Mouse (Mus musculus): ENCODE measurements around the gene Smad6. TPM values are rescaled to one million over a fixed set of nuclear protein-coding genes. Genes with fewer than 3 reads are reported as not detected.

The Smad6 gene
- polyA plus RNA-seq, 1 experiment from 2014 or later: 13.4 TPM

DNA sequence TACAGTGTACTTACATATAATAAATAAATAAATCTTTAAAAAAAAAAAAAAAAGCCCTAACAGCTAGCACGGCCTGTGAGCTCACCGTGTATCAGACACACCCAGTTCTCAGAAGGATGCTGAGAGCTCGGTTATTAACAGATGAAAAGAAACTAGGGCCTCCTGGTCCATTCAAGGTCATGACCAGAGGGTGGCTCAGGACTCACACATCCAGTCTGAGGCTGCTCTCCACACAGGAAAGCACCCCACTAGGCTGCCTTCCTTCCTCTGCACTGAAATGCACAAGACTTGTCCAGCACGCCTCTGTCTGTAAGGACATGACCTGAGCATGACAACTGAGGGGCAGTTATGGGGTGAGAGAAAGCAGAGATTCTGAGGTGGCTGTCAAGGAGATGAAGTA lies 50.3 kb downstream of the Smad6 start:
- DNase-seq (ENCODE audit: low spot score) (no peak), ATAC-seq (no peak)
- Histone ChIP-seq H3K27me3 (replicated peaks; ENCODE audit: insufficient read depth, low read length) (no peaks in the 10 kb centered on the region), H3K4me2 (replicated peaks; ENCODE audit: low read depth, low read length) (no peak overlapping the region), H3K27ac (ENCODE audit: low read length) (no peak overlapping the region), H3K4me1 (ENCODE audit: insufficient read depth, low read depth, low read length) (peaks cover 40% of the 10 kb centered on the region), H3K9ac (replicated peaks; ENCODE audit: low read depth) (no peak overlapping the region), H3K36me3 (ENCODE audit: insufficient read depth, low read length) (no peaks in the 10 kb centered on the region), H3K4me3 (ENCODE audit: low read depth, low read length) (no peak overlapping the region), H3K9me3 (ENCODE audit: low read length) (no peaks in the 10 kb centered on the region)
- 40% methylated on average over 4 of the region's 4 CpGs for WGBS
- TF ChIP-seq EP300 (IDR thresholded peaks at IDR 0.05) (no peak), CTCF (IDR thresholded peaks at IDR 0.05) (0 out of 2 replicates have a peak, but pooled peaks have one; percentile 13)

- no peak for TF ChIP-seq EP300 (IDR thresholded peaks at IDR 0.05)
- no peak for TF ChIP-seq CTCF (IDR thresholded peaks at IDR 0.05)
- H3K27me3 ChIP-seq (replicated peaks; ENCODE audit: insufficient read depth, low read length): no peaks in the 10 kb centered on the region
- H3K27ac ChIP-seq (ENCODE audit: low read length): peak overlapping the region; percentile 78
- no peak overlapping the region for H3K9ac ChIP-seq (replicated peaks; ENCODE audit: low read depth)
- H3K4me2 ChIP-seq (replicated peaks; ENCODE audit: low read depth, low read length): no peak overlapping the region
- H3K4me3 ChIP-seq (ENCODE audit: low read depth, low read length): no peak overlapping the region
- ATAC-seq: peak; percentile 7; the same call in 1 of the 2 replicates
- H3K36me3 ChIP-seq (ENCODE audit: insufficient read depth, low read length): no peaks in the 10 kb centered on the region
- H3K9me3 ChIP-seq (ENCODE audit: low read length): no peaks in the 10 kb centered on the region
- WGBS: 53% methylated on average over 6 of the region's 6 CpGs
- H3K4me1 ChIP-seq (ENCODE audit: insufficient read depth, low read depth, low read length): peaks cover 40% of the 10 kb centered on the region
- DNase-seq (ENCODE audit: low spot score): no peak
Observed at GRCm38 (mm10) chr9:63970836-63971235, 51.0 kb downstream of the Smad6 start.

DNA sequence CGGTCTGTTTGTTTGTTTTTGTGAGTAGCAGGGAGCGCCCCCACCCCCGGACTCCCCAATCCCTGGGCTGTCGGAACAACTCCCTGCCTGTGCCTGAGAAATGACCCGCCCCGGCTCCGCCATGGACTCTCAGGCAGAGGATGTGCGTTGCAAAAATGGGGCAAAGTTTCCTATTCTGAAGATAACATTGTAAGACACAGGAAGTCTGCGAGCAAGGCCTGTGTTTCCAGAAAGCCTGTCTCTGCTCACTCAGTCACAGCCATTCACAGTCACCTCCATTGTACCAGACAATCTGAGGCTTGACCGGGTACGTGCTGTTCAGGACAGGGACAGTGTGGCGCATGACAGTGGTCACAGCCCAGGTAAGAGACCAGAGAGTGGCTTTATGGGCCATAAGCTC lies 51.5 kb downstream of the Smad6 start:
- Histone ChIP-seq H3K4me2 (replicated peaks; ENCODE audit: low read depth, low read length) (no peak overlapping the region), H3K27ac (ENCODE audit: low read length) (peak overlapping the region; percentile 78), H3K9ac (replicated peaks; ENCODE audit: low read depth) (no peak overlapping the region), H3K27me3 (replicated peaks; ENCODE audit: insufficient read depth, low read length) (no peaks in the 10 kb centered on the region), H3K9me3 (ENCODE audit: low read length) (no peaks in the 10 kb centered on the region), H3K4me1 (ENCODE audit: insufficient read depth, low read depth, low read length) (peaks cover 40% of the 10 kb centered on the region), H3K36me3 (ENCODE audit: insufficient read depth, low read length) (no peaks in the 10 kb centered on the region), H3K4me3 (ENCODE audit: low read depth, low read length) (no peak overlapping the region)
- WGBS: 23% methylated on average over 12 of the region's 12 CpGs
- DNase-seq (ENCODE audit: low spot score) (peak; percentile 68), ATAC-seq (peak; percentile 25)
- TF ChIP-seq EP300 (IDR thresholded peaks at IDR 0.05): peak; percentile 86
- no peak for TF ChIP-seq CTCF (IDR thresholded peaks at IDR 0.05)

DNA sequence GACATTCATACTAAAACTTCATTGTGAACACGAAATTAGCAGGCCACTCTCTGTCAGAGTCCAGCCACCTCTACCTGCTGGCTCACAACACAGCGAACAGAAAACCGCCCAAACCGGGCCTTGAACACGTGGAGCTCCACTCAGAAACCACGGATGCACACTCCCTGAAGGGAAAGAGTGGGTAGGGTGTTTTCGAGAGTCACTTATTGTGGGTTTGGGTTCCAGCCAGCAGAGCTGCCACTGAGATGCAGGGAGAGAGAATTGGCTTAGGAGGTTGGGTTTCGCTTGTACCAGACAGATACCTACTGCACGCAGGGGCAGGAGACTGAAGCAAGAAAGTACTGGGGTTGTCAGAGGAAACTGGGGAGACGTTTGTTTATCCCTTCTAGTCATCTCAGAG lies 52.4 kb downstream of the Smad6 start:
- Histone ChIP-seq H3K4me2 (replicated peaks; ENCODE audit: low read depth, low read length) (no peak overlapping the region), H3K9ac (replicated peaks; ENCODE audit: low read depth) (no peak overlapping the region), H3K9me3 (ENCODE audit: low read length) (no peaks in the 10 kb centered on the region), H3K4me1 (ENCODE audit: insufficient read depth, low read depth, low read length) (peaks cover 40% of the 10 kb centered on the region), H3K4me3 (ENCODE audit: low read depth, low read length) (no peak overlapping the region), H3K27ac (ENCODE audit: low read length) (peak overlapping the region; percentile 78), H3K36me3 (ENCODE audit: insufficient read depth, low read length) (no peaks in the 10 kb centered on the region), H3K27me3 (replicated peaks; ENCODE audit: insufficient read depth, low read length) (no peaks in the 10 kb centered on the region)
- 41% methylated on average over 10 of the region's 10 CpGs for WGBS
- no peak for DNase-seq (ENCODE audit: low spot score)
- ATAC-seq: no peak
- TF ChIP-seq CTCF (IDR thresholded peaks at IDR 0.05) (no peak), EP300 (IDR thresholded peaks at IDR 0.05) (no peak)

DNA sequence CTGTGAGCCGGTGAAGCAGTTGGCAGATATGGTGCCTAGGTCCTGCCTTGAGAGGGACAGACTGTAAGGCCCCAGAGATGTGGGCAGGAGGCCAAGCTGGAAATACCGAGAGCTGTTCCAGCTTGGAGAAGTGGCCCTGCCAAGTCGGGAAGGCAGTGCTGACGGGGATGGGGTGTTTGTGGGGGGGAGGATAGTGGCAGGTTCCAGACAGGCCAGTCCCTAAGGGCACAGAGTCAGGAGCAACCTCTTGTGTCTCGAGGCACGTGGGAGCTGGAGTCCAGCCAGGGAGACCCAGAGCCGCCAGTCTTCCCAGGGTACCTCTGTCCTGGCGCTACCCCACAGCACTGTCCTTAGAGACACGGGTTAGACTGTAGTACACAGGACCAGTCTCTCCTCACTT lies 53.3 kb downstream of the Smad6 start:
- peak; percentile 76 for ATAC-seq
- H3K9ac ChIP-seq (replicated peaks; ENCODE audit: low read depth): no peak overlapping the region

GRCm38 (mm10) chr9:63967408-63968172 lies 54.3 kb downstream of the Smad6 start:
- H3K27me3 ChIP-seq (replicated peaks; ENCODE audit: insufficient read depth, low read length): no peaks in the 10 kb centered on the region
- H3K9ac ChIP-seq (replicated peaks; ENCODE audit: low read depth): no peak overlapping the region
- H3K4me1 ChIP-seq (ENCODE audit: insufficient read depth, low read depth, low read length): peaks cover 40% of the 10 kb centered on the region
- ATAC-seq: peak; percentile 19; the same call in 1 of the 2 replicates
- H3K9me3 ChIP-seq (ENCODE audit: low read length): no peaks in the 10 kb centered on the region
- peak overlapping the region; percentile 78 for H3K27ac ChIP-seq (ENCODE audit: low read length)
- H3K4me3 ChIP-seq (ENCODE audit: low read depth, low read length): no peak overlapping the region
- H3K36me3 ChIP-seq (ENCODE audit: insufficient read depth, low read length): no peaks in the 10 kb centered on the region
- WGBS: 24% methylated on average over 14 of the region's 14 CpGs
- H3K4me2 ChIP-seq (replicated peaks; ENCODE audit: low read depth, low read length): 0 out of 2 replicates have a peak overlapping the region, but pooled peaks have one; percentile 6
- no peak for TF ChIP-seq CTCF (IDR thresholded peaks at IDR 0.05)
- TF ChIP-seq EP300 (IDR thresholded peaks at IDR 0.05): peak; percentile 46; the same call in 1 of the 2 replicates
- peak; percentile 64 for DNase-seq (ENCODE audit: low spot score)

More for the DNA sequence above, 53.3 kb downstream of the Smad6 start:
- no peak overlapping the region for H3K4me3 ChIP-seq (ENCODE audit: low read depth, low read length)
- 10% methylated on average over 9 of the region's 9 CpGs for WGBS
- peak; percentile 95 for DNase-seq (ENCODE audit: low spot score)
- H3K36me3 ChIP-seq (ENCODE audit: insufficient read depth, low read length): no peaks in the 10 kb centered on the region
- peaks cover 40% of the 10 kb centered on the region for H3K4me1 ChIP-seq (ENCODE audit: insufficient read depth, low read depth, low read length)
- H3K4me2 ChIP-seq (replicated peaks; ENCODE audit: low read depth, low read length): no peak overlapping the region
- no peaks in the 10 kb centered on the region for H3K9me3 ChIP-seq (ENCODE audit: low read length)
- H3K27me3 ChIP-seq (replicated peaks; ENCODE audit: insufficient read depth, low read length): no peaks in the 10 kb centered on the region
- peak overlapping the region; percentile 78 for H3K27ac ChIP-seq (ENCODE audit: low read length)
- TF ChIP-seq EP300 (IDR thresholded peaks at IDR 0.05) (peak; percentile 74), CTCF (IDR thresholded peaks at IDR 0.05) (no peak)

Measured in lung, postnatal 0 days (tissue).